Mouse (Mus musculus): ENCODE data around the gene Gm281. TPM values are rescaled to one million over a fixed set of nuclear protein-coding genes. Genes with fewer than 3 reads are reported as not detected.
"Not testable (repeated sequence)": the region's sequence is repeated elsewhere in the genome, so short reads cannot be mapped to it uniquely, and the experiment has no call there.

Gm281 gene
- polyA plus RNA-seq (2014; fragmentation: Nextera tagmentation; extraction: Ambion mirVana), result not detected in 2 replicates

DNA sequence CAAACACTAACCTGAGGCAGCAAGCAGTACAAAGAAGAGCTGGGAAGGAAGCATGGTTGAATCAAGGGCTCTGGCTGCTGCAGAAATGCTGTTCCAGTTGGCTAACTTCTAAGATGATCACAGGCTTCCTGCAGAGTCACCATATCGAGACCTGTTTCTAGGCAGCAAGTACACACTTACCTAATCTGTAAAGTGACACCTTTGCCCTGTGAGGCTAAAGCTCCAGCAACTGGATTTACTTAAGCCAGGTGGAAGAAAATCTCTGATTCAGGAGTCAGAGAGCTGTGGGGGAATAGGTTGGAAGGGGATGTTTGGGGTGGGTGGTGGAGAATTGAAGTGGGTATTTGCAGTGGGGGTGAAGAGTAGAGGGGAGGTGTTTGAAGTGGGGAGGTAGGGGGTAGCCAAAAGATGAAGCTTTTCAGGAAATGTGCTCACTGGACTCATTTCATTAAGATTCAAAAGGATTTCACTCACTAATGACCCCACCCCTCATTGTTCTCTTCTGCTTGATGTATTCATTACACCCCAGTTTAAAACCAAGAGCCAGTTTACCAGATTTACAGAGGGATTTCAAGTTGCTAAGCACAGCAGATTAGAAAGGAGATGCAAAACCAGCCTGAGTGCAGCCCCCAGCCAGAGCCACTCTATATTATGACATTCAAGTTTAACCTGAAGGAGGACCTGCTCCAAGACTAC, at the start of gene Gm281:
Gm281 (minus strand) TSS at position 92 of the 696 bp plus-strand sequence.
- Histone ChIP-seq H3K4me1 (ENCODE audit: control insufficient read depth in 2 of 2, insufficient read depth in 2 of 2, low read length in 2 of 2) (no peaks in the 10 kb centered on the region), H3K36me3 (ENCODE audit: control insufficient read depth, insufficient read depth, low read length) (no peaks in the 10 kb centered on the region), H3K4me3 (ENCODE audit: control insufficient read depth in 1 of 2, insufficient read depth in 1 of 2, low read depth in 1 of 2, low read length in 2 of 2) (no peak within 1 kb of the TSS), H3K4me2 (ENCODE audit: low read length) (no peak within 1 kb of the TSS), H3K27me3 (ENCODE audit: control insufficient read depth, insufficient read depth, low read length) (no peaks in the 10 kb centered on the region), H3K9me3 (ENCODE audit: control insufficient read depth, low read length) (no peaks in the 10 kb centered on the region), H3K27ac (replicated peaks in 1 of 2; ENCODE audit: control insufficient read depth in 1 of 2, insufficient read depth in 1 of 2, low read depth in 2 of 2, low read length in 2 of 2) (no peak within 1 kb of the TSS), H3K9ac (ENCODE audit: low read length) (no peak within 1 kb of the TSS)
- WGBS, result 19% methylated on average over 1 of the region's 1 CpGs
- ATAC-seq (ENCODE audit: insufficient number of reproducible peaks, insufficient read depth, low FRiP score, low read depth), result no peak

DNA sequence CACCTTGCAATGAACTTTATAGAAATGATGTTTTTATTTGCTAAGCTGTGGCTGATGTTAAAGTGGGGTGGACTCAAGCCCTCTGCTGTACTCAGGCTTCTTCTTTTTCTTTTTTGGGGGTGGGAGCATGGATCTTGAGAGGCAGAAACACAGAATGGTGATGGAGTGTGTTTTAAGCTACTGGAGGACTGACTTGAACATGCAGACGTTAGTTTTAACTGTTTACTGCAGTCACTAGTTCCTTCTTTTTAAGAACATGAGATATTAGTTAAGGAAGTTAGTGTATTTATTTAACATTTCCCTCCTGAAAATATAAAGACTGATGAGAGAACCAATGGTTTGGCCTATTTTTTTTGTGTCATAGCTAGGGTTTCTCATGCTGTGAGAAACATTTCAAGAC, 49.2 kb upstream of the Gm281 start:
- no peak for ATAC-seq (ENCODE audit: insufficient number of reproducible peaks, insufficient read depth, low FRiP score, low read depth)
- Histone ChIP-seq H3K36me3 (ENCODE audit: control insufficient read depth, insufficient read depth, low read length) (no peaks in the 10 kb centered on the region), H3K9ac (ENCODE audit: low read length) (no peak overlapping the region), H3K4me1 (ENCODE audit: control insufficient read depth in 2 of 2, insufficient read depth in 2 of 2, low read length in 2 of 2) (peaks cover 2 to 7% of the 10 kb centered on the region in 2 experiments; a peak in 3 of 4 replicates), H3K9me3 (ENCODE audit: control insufficient read depth, low read length) (no peaks in the 10 kb centered on the region), H3K27me3 (ENCODE audit: control insufficient read depth, insufficient read depth, low read length) (peaks cover 3% of the 10 kb centered on the region; the same call in 1 of the 2 replicates), H3K4me3 (ENCODE audit: control insufficient read depth in 1 of 2, insufficient read depth in 1 of 2, low read depth in 1 of 2, low read length in 2 of 2) (no peak overlapping the region), H3K27ac (replicated peaks in 1 of 2; ENCODE audit: control insufficient read depth in 1 of 2, insufficient read depth in 1 of 2, low read depth in 2 of 2, low read length in 2 of 2) (no peak overlapping the region), H3K4me2 (ENCODE audit: low read length) (no peak overlapping the region)
- WGBS, result 63% methylated on average over 1 of the region's 1 CpGs

DNA sequence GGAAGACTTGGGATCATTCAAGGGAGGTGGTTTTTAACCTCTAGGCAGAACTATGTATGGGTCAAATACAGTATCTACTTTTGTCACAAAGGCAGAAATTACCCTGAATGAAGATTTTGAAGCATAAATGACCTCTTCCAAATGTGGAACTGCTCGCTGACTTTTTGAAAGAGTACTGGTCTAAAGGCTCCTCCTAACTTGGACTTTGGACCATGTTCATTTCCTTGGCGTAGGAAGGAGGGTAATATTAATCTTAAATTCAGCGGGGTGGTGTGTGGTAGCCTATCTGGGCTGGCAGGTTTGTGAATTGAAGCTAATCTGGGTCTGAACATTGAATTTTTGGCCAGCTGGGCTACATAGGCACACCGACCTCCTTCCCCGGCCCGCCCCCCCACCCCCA, 48.2 kb upstream of the Gm281 start:
- Histone ChIP-seq H3K27ac (replicated peaks in 1 of 2; ENCODE audit: control insufficient read depth in 1 of 2, insufficient read depth in 1 of 2, low read depth in 2 of 2, low read length in 2 of 2) (no peak overlapping the region), H3K27me3 (ENCODE audit: control insufficient read depth, insufficient read depth, low read length) (peaks cover 3% of the 10 kb centered on the region; the same call in 1 of the 2 replicates), H3K4me1 (ENCODE audit: control insufficient read depth in 2 of 2, insufficient read depth in 2 of 2, low read length in 2 of 2) (peaks cover 4 to 16% of the 10 kb centered on the region in 2 experiments), H3K9ac (ENCODE audit: low read length) (no peak overlapping the region), H3K9me3 (ENCODE audit: control insufficient read depth, low read length) (no peaks in the 10 kb centered on the region), H3K4me3 (ENCODE audit: control insufficient read depth in 1 of 2, insufficient read depth in 1 of 2, low read depth in 1 of 2, low read length in 2 of 2) (no peak overlapping the region), H3K36me3 (ENCODE audit: control insufficient read depth, insufficient read depth, low read length) (no peaks in the 10 kb centered on the region), H3K4me2 (ENCODE audit: low read length) (no peak overlapping the region)
- 83% methylated on average over 6 of the region's 6 CpGs for WGBS
- ATAC-seq (ENCODE audit: insufficient number of reproducible peaks, insufficient read depth, low FRiP score, low read depth), result no peak

DNA sequence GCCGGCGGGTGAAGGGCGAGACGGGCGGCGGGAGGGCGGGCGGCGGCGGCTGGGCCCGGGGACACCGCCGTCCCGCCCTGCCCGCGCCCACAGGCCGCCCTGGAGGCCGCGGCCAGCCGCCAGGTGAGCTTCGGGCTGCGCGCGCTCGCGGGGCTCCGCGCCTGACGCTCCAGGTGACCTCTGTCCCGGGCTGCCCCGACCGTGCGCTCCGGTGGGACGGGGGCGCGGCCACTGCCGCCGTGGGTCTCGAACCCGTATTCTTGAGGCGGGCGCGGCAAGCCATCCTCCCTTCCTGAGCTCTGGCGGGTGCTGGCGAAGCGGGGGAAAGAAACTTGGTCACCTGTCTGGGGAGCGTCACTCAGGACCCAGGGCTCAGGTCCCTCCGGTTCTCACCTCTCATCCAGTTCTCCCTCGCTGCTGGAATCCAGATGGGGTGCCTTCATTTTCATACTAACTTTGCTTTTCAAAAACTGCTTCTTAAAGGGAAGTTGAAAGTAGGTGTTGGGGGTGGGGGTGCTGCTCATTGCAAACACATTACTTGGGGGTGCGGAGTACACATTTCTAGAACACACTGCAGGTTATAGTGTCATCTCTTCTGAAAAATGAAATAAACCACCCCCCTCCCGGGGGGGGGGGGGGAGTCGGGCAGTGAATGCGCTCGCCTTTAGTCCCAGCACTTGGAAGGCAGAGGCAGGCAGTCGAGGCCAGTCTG, 47.3 kb upstream of the Gm281 start, which contains the start of the genes Atxn7 and Thoc7:
Atxn7 (plus strand) TSS at position 40 of the 712 bp plus-strand sequence.
Thoc7 (minus strand) TSS at position 452 of the 712 bp plus-strand sequence.
- H3K36me3 ChIP-seq (ENCODE audit: control insufficient read depth, insufficient read depth, low read length), result no peaks in the 10 kb centered on the region
- peaks cover 6 to 16% of the 10 kb centered on the region in 2 experiments for H3K4me1 ChIP-seq (ENCODE audit: control insufficient read depth in 2 of 2, insufficient read depth in 2 of 2, low read length in 2 of 2)
- 4% methylated on average over 53 of the region's 56 CpGs for WGBS
- ATAC-seq (ENCODE audit: insufficient number of reproducible peaks, insufficient read depth, low FRiP score, low read depth), result peak; percentile 68
- H3K27me3 ChIP-seq (ENCODE audit: control insufficient read depth, insufficient read depth, low read length), result peaks cover 3% of the 10 kb centered on the region; the same call in 1 of the 2 replicates
- H3K4me3 ChIP-seq (ENCODE audit: control insufficient read depth in 1 of 2, insufficient read depth in 1 of 2, low read depth in 1 of 2, low read length in 2 of 2), result peak within 1 kb of the TSS; percentile 92 to 96
- peak within 1 kb of the TSS; percentile 83 for H3K4me2 ChIP-seq (ENCODE audit: low read length)
- H3K9ac ChIP-seq (ENCODE audit: low read length), result peak within 1 kb of the TSS; percentile 99
- H3K9me3 ChIP-seq (ENCODE audit: control insufficient read depth, low read length), result no peaks in the 10 kb centered on the region
- H3K27ac ChIP-seq (replicated peaks in 1 of 2; ENCODE audit: control insufficient read depth in 1 of 2, insufficient read depth in 1 of 2, low read depth in 2 of 2, low read length in 2 of 2), result peak within 1 kb of the TSS; percentile 47 to 80

DNA sequence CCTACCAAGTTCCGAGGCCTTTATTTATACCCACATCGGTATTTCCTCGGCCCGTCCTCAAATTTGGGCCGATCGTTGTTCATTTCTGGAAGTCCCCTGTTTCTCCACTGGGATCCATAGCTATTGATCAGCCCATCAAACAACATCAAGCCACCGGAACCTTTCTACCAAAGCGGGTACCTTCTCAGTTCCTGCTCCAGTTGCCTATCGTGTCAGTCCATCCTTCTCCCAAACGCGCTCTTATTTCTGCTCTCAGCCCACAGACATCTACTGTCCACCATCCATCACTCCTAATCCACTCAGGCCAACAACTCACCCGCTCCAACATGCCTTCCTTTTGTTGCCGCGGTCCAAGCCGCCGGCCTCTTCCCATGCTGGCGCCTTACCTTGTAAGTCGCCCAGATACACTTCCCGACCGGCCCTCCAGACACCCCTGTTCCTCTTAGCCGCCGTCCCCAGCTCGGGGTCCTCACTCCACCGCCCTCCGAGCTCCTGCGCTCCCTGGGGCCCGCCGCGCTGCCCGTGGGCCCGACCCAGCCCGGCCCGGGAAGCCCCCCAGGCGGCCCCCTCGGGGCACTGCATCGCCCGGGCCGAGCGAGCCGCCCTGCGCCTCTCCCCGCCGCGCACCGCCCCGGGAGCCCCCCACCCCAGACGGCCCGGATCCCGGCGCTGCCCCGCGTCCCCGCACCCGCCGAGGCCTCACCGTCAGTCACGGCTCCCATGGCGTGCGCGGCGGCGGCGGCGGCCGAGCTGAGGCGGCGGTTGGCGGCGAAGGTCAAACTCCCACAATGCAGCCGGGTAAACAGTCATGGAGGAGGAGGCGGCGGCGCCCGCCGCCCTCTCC, 46.4 kb upstream of the Gm281 start:
- peak overlapping the region; percentile 47 to 80 for H3K27ac ChIP-seq (replicated peaks in 1 of 2; ENCODE audit: control insufficient read depth in 1 of 2, insufficient read depth in 1 of 2, low read depth in 2 of 2, low read length in 2 of 2)
- under 1% methylated on average over 69 of the region's 75 CpGs for WGBS
- H3K9me3 ChIP-seq (ENCODE audit: control insufficient read depth, low read length), result no peaks in the 10 kb centered on the region
- H3K4me1 ChIP-seq (ENCODE audit: control insufficient read depth in 2 of 2, insufficient read depth in 2 of 2, low read length in 2 of 2), result peaks cover 6 to 16% of the 10 kb centered on the region in 2 experiments
- no peaks in the 10 kb centered on the region; the same call in 1 of the 2 replicates for H3K27me3 ChIP-seq (ENCODE audit: control insufficient read depth, insufficient read depth, low read length)
- peak overlapping the region; percentile 99 for H3K9ac ChIP-seq (ENCODE audit: low read length)
- H3K4me3 ChIP-seq (ENCODE audit: control insufficient read depth in 1 of 2, insufficient read depth in 1 of 2, low read depth in 1 of 2, low read length in 2 of 2), result peak overlapping the region; percentile 92 to 96
- H3K36me3 ChIP-seq (ENCODE audit: control insufficient read depth, insufficient read depth, low read length), result peaks cover 5% of the 10 kb centered on the region; the same call in 1 of the 2 replicates
- peak overlapping the region; percentile 83 for H3K4me2 ChIP-seq (ENCODE audit: low read length)
- peak; percentile 82 for ATAC-seq (ENCODE audit: insufficient number of reproducible peaks, insufficient read depth, low FRiP score, low read depth)

DNA sequence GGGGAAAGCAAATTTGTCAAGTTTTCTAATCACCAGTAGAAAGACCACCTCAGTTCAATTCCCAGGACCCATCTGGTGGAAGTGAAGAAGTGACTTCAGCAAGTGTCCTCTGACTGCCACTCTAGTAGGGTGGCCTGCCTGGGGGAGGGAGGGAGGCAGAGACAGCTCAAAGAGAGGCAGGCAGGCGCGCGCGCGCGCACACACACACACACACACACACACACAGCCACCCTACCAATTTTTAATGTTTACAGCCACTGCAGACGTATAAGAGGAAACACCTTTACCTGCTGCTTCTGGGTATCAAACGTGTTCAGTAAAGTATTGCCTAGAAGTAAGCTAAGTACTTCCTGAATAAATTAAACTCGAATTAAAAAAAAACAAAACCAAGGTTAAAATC, 45.8 kb upstream of the Gm281 start:
- H3K27ac ChIP-seq (replicated peaks in 1 of 2; ENCODE audit: control insufficient read depth in 1 of 2, insufficient read depth in 1 of 2, low read depth in 2 of 2, low read length in 2 of 2), result peak overlapping the region in 1 of 2 experiments; percentile 80; a peak in 2 of 4 replicates
- H3K4me1 ChIP-seq (ENCODE audit: control insufficient read depth in 2 of 2, insufficient read depth in 2 of 2, low read length in 2 of 2), result peaks cover 6 to 16% of the 10 kb centered on the region in 2 experiments

DNA sequence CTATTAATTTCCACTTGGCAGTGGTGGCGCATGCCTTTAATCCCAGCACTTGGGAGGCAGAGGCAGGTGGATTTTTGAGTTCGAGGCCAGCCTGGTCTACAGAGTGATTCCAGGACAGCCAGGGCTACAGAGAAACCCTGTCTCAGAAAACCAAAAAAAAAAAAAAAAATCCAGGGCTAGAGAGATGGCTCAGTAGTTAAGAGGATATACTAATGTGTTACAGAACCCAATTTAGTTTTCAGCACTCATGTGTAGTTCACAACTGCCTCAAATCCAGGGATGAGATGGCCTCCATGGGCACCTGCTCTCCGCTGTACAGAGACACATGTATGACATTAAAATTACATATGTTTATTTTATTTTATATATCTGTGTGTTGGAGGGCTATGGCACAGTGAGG, 37.9 kb upstream of the Gm281 start:
- not testable (repeated sequence) for H3K9me3 ChIP-seq (ENCODE audit: control insufficient read depth, low read length); H3K27me3 ChIP-seq (ENCODE audit: control insufficient read depth, insufficient read depth, low read length); H3K27ac ChIP-seq (replicated peaks in 1 of 2; ENCODE audit: control insufficient read depth in 1 of 2, insufficient read depth in 1 of 2, low read depth in 2 of 2, low read length in 2 of 2); H3K9ac ChIP-seq (ENCODE audit: low read length); H3K4me2 ChIP-seq (ENCODE audit: low read length); ATAC-seq (ENCODE audit: insufficient number of reproducible peaks, insufficient read depth, low FRiP score, low read depth); H3K4me3 ChIP-seq (ENCODE audit: control insufficient read depth in 1 of 2, insufficient read depth in 1 of 2, low read depth in 1 of 2, low read length in 2 of 2); H3K4me1 ChIP-seq (ENCODE audit: control insufficient read depth in 2 of 2, insufficient read depth in 2 of 2, low read length in 2 of 2)
- peaks cover 71% of the 10 kb centered on the region for H3K36me3 ChIP-seq (ENCODE audit: control insufficient read depth, insufficient read depth, low read length)
- WGBS, result 91% methylated on average over 3 of the region's 3 CpGs

More for the DNA sequence above, 45.8 kb upstream of the Gm281 start:
- Histone ChIP-seq H3K27me3 (ENCODE audit: control insufficient read depth, insufficient read depth, low read length) (no peaks in the 10 kb centered on the region; the same call in 1 of the 2 replicates), H3K9me3 (ENCODE audit: control insufficient read depth, low read length) (no peaks in the 10 kb centered on the region), H3K36me3 (ENCODE audit: control insufficient read depth, insufficient read depth, low read length) (peaks cover 9% of the 10 kb centered on the region; the same call in 1 of the 2 replicates), H3K4me3 (ENCODE audit: control insufficient read depth in 1 of 2, insufficient read depth in 1 of 2, low read depth in 1 of 2, low read length in 2 of 2) (peak overlapping the region; percentile 92 to 96), H3K9ac (ENCODE audit: low read length) (peak overlapping the region; percentile 99), H3K4me2 (ENCODE audit: low read length) (peak overlapping the region; percentile 83)
- 0% methylated on average over 9 of the region's 9 CpGs for WGBS
- no peak for ATAC-seq (ENCODE audit: insufficient number of reproducible peaks, insufficient read depth, low FRiP score, low read depth)
